Mouse (Mus musculus): ENCODE data around the gene Specc1. TPM values are rescaled to one million over a fixed set of nuclear protein-coding genes. Genes with fewer than 3 reads are reported as not detected.

Gene Specc1
- polyA plus RNA-seq, 1 experiment = 2.1 TPM

GRCm38 (mm10) chr11:62200901-62201512 is 244.4 kb downstream of the Specc1 start:
- no peaks in the 10 kb centered on the region for H3K27me3 ChIP-seq (ENCODE audit: control insufficient read depth, insufficient read depth, low read length)
- 79% methylated on average over 5 of the region's 5 CpGs for WGBS
- no peak for DNase-seq
- TF ChIP-seq POLR2A (IDR thresholded peaks at IDR 0.05; ENCODE audit: control insufficient read depth, extremely low read depth, insufficient read depth, low read length, poor library complexity) = no peak
- TF ChIP-seq CTCF (IDR thresholded peaks at IDR 0.05; ENCODE audit: borderline replicate concordance, control insufficient read depth, extremely low read depth, insufficient read depth, low read length, poor library complexity) = no peak
- H3K4me3 ChIP-seq (ENCODE audit: control insufficient read depth, insufficient read depth, low read length) = no peak overlapping the region
- H3K4me1 ChIP-seq (replicated peaks; ENCODE audit: control insufficient read depth, insufficient read depth, low read length) = no peaks in the 10 kb centered on the region
- no peak overlapping the region for H3K27ac ChIP-seq (ENCODE audit: control insufficient read depth, insufficient read depth, low read length)
- H3K36me3 ChIP-seq (ENCODE audit: control insufficient read depth, insufficient read depth, low read length) = no peaks in the 10 kb centered on the region

- H3K27me3 ChIP-seq (ENCODE audit: control insufficient read depth, insufficient read depth, low read length) = no peaks in the 10 kb centered on the region
- H3K4me3 ChIP-seq (ENCODE audit: control insufficient read depth, insufficient read depth, low read length) = no peak overlapping the region
- DNase-seq = no peak
- 100% methylated on average over 1 of the region's 1 CpGs for WGBS
- TF ChIP-seq CTCF (IDR thresholded peaks at IDR 0.05; ENCODE audit: borderline replicate concordance, control insufficient read depth, extremely low read depth, insufficient read depth, low read length, poor library complexity) (no peak), POLR2A (IDR thresholded peaks at IDR 0.05; ENCODE audit: control insufficient read depth, extremely low read depth, insufficient read depth, low read length, poor library complexity) (no peak)
- no peaks in the 10 kb centered on the region for H3K36me3 ChIP-seq (ENCODE audit: control insufficient read depth, insufficient read depth, low read length)
- H3K4me1 ChIP-seq (replicated peaks; ENCODE audit: control insufficient read depth, insufficient read depth, low read length) = no peaks in the 10 kb centered on the region
- H3K27ac ChIP-seq (ENCODE audit: control insufficient read depth, insufficient read depth, low read length) = no peak overlapping the region
Observed at GRCm38 (mm10) chr11:62202645-62203044, 246.1 kb downstream of the Specc1 start.

GRCm38 (mm10) chr11:62209111-62209510 is 252.5 kb downstream of the Specc1 start:
- no peaks in the 10 kb centered on the region for H3K27me3 ChIP-seq (ENCODE audit: control insufficient read depth, insufficient read depth, low read length)
- TF ChIP-seq CTCF (IDR thresholded peaks at IDR 0.05; ENCODE audit: borderline replicate concordance, control insufficient read depth, extremely low read depth, insufficient read depth, low read length, poor library complexity) (no peak), POLR2A (IDR thresholded peaks at IDR 0.05; ENCODE audit: control insufficient read depth, extremely low read depth, insufficient read depth, low read length, poor library complexity) (no peak)
- no peak for DNase-seq
- no peak overlapping the region for H3K27ac ChIP-seq (ENCODE audit: control insufficient read depth, insufficient read depth, low read length)
- H3K4me1 ChIP-seq (replicated peaks; ENCODE audit: control insufficient read depth, insufficient read depth, low read length) = no peaks in the 10 kb centered on the region
- H3K4me3 ChIP-seq (ENCODE audit: control insufficient read depth, insufficient read depth, low read length) = no peak overlapping the region
- no peaks in the 10 kb centered on the region for H3K36me3 ChIP-seq (ENCODE audit: control insufficient read depth, insufficient read depth, low read length)
- 100% methylated on average over 2 of the region's 2 CpGs for WGBS

- no peaks in the 10 kb centered on the region for H3K27me3 ChIP-seq (ENCODE audit: control insufficient read depth, insufficient read depth, low read length)
- no peak for TF ChIP-seq CTCF (IDR thresholded peaks at IDR 0.05; ENCODE audit: borderline replicate concordance, control insufficient read depth, extremely low read depth, insufficient read depth, low read length, poor library complexity)
- TF ChIP-seq POLR2A (IDR thresholded peaks at IDR 0.05; ENCODE audit: control insufficient read depth, extremely low read depth, insufficient read depth, low read length, poor library complexity) = no peak
- H3K27ac ChIP-seq (ENCODE audit: control insufficient read depth, insufficient read depth, low read length) = no peak overlapping the region
- no peaks in the 10 kb centered on the region for H3K4me1 ChIP-seq (replicated peaks; ENCODE audit: control insufficient read depth, insufficient read depth, low read length)
- 98% methylated on average over 4 of the region's 4 CpGs for WGBS
- no peak overlapping the region for H3K4me3 ChIP-seq (ENCODE audit: control insufficient read depth, insufficient read depth, low read length)
- H3K36me3 ChIP-seq (ENCODE audit: control insufficient read depth, insufficient read depth, low read length) = no peaks in the 10 kb centered on the region
- DNase-seq = no peak
Observed at GRCm38 (mm10) chr11:62209891-62210290, 253.3 kb downstream of the Specc1 start.

- Histone ChIP-seq H3K36me3 (ENCODE audit: control insufficient read depth, insufficient read depth, low read length) (no peaks in the 10 kb centered on the region), H3K27ac (ENCODE audit: control insufficient read depth, insufficient read depth, low read length) (no peak overlapping the region), H3K4me3 (ENCODE audit: control insufficient read depth, insufficient read depth, low read length) (no peak overlapping the region), H3K27me3 (ENCODE audit: control insufficient read depth, insufficient read depth, low read length) (no peaks in the 10 kb centered on the region), H3K4me1 (replicated peaks; ENCODE audit: control insufficient read depth, insufficient read depth, low read length) (no peaks in the 10 kb centered on the region)
- no peak for DNase-seq
- whole genome bisulfite sequencing = 95% methylated on average over 12 of the region's 12 CpGs
- no peak for TF ChIP-seq POLR2A (IDR thresholded peaks at IDR 0.05; ENCODE audit: control insufficient read depth, extremely low read depth, insufficient read depth, low read length, poor library complexity)
- no peak for TF ChIP-seq CTCF (IDR thresholded peaks at IDR 0.05; ENCODE audit: borderline replicate concordance, control insufficient read depth, extremely low read depth, insufficient read depth, low read length, poor library complexity)
Observed at GRCm38 (mm10) chr11:62213384-62213989, 256.9 kb downstream of the Specc1 start.

- Histone ChIP-seq H3K27me3 (ENCODE audit: control insufficient read depth, insufficient read depth, low read length) (no peaks in the 10 kb centered on the region), H3K36me3 (ENCODE audit: control insufficient read depth, insufficient read depth, low read length) (no peaks in the 10 kb centered on the region), H3K4me3 (ENCODE audit: control insufficient read depth, insufficient read depth, low read length) (no peak overlapping the region), H3K4me1 (replicated peaks; ENCODE audit: control insufficient read depth, insufficient read depth, low read length) (no peaks in the 10 kb centered on the region), H3K27ac (ENCODE audit: control insufficient read depth, insufficient read depth, low read length) (no peak overlapping the region)
- TF ChIP-seq CTCF (IDR thresholded peaks at IDR 0.05; ENCODE audit: borderline replicate concordance, control insufficient read depth, extremely low read depth, insufficient read depth, low read length, poor library complexity) = no peak
- no peak for TF ChIP-seq POLR2A (IDR thresholded peaks at IDR 0.05; ENCODE audit: control insufficient read depth, extremely low read depth, insufficient read depth, low read length, poor library complexity)
- 81% methylated on average over 2 of the region's 2 CpGs for WGBS
- no peak for DNase-seq
Observed at GRCm38 (mm10) chr11:62215107-62215506, 258.5 kb downstream of the Specc1 start.
